Mouse (Mus musculus): ENCODE data around the gene Ccdc136.

DNA sequence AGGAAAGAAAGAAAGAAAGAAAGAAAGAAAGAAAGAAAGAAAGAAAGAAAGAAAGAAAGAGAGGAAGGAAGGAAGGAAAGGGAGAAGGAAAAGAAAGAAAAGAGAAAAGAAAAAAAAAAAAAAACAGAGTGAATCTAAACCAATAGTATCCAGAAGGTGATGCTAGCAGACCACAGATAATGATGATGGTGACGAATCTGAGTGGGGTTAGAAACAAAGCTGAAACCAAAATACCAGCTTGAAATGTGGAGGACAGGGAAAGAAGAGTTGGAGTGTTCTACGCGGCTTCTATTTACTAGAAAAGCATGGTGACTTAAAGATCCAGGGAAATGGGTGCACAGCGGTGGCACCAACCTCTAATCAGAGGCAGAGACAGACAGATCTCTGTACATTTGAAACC is 4.3 kb upstream of the Ccdc136 start:
- TF ChIP-seq EP300 (IDR thresholded peaks at IDR 0.05; ENCODE audit: low read depth) (no peak), CTCF (IDR thresholded peaks at IDR 0.05; ENCODE audit: low read depth) (peak; percentile 42)
